Mouse (Mus musculus) heart, embryonic 14.5 days (tissue): ENCODE results near the gene Nanos3. TPM values are rescaled to one million over a fixed set of nuclear protein-coding genes. Genes with fewer than 3 reads are reported as not detected.

Experiments
- ATAC-seq: fragments of 200-750 bp; cut with Nextera tagmentation; 2 replicates; pipeline ENCODE4 v1.8.0; 2017; ENCODE audit warnings: low read depth, moderate TSS enrichment; ENCODE audit not compliant: insufficient number of reproducible peaks, insufficient read depth, low FRiP score
- H3K27ac ChIP-seq, 2 experiments: fragments of 200-500 bp in 1 of 2; fragments of 300-500 bp in 1 of 2; sonication (generic) in 1 of 2; replicated peaks in 1 of 2; 2 replicates each; pipeline ENCODE4 v1.5.1; 2012 to 2014; ENCODE audit warnings: low read depth in 2 of 2, low read length in 2 of 2, control low read depth in 1 of 2, mild to moderate bottlenecking in 1 of 2, mixed read lengths in 1 of 2; ENCODE audit not compliant: control insufficient read depth in 1 of 2, insufficient read depth in 1 of 2
- H3K27me3 ChIP-seq: fragments of 300-500 bp; sonication (generic); 2 replicates; pipeline ENCODE4 v1.6.1; 2014; ENCODE audit warnings: mild to moderate bottlenecking, low read length, control low read depth; ENCODE audit not compliant: control insufficient read depth, insufficient read depth
- H3K36me3 ChIP-seq: fragments of 300-500 bp; sonication (generic); 2 replicates; pipeline ENCODE4 v1.6.1; 2014; ENCODE audit warnings: mild to moderate bottlenecking, control low read depth, low read length, mixed read lengths; ENCODE audit not compliant: control insufficient read depth, insufficient read depth
- H3K4me1 ChIP-seq, 2 experiments: fragments of 200-500 bp in 1 of 2; fragments of 300-500 bp in 1 of 2; sonication (generic) in 1 of 2; 2 replicates each; pipeline ENCODE4 v1.6.1; 2012 to 2014; ENCODE audit warnings: low read length in 2 of 2, control low read depth in 1 of 2, mixed read lengths in 1 of 2; ENCODE audit not compliant: control insufficient read depth in 2 of 2, insufficient read depth in 2 of 2
- H3K4me2 ChIP-seq: fragments of 300-500 bp; sonication (generic); 2 replicates; pipeline ENCODE4 v1.6.1; 2014; ENCODE audit warnings: mild to moderate bottlenecking, low read length
- H3K4me3 ChIP-seq, 2 experiments: fragments of 200-500 bp in 1 of 2; fragments of 300-500 bp in 1 of 2; sonication (generic) in 1 of 2; 2 replicates each; pipeline ENCODE4 v1.5.1; 2012 to 2014; ENCODE audit warnings: low read length in 2 of 2, mild to moderate bottlenecking in 2 of 2, control low read depth in 1 of 2, low read depth in 1 of 2, moderate library complexity in 1 of 2; ENCODE audit not compliant: control insufficient read depth in 1 of 2, insufficient read depth in 1 of 2
- H3K9ac ChIP-seq: fragments of 300-500 bp; sonication (generic); 2 replicates; pipeline ENCODE4 v1.6.1; 2014; ENCODE audit warnings: mild to moderate bottlenecking, low read length
- H3K9me3 ChIP-seq: fragments of 300-500 bp; sonication (generic); 2 replicates; pipeline ENCODE4 v1.6.1; 2016; ENCODE audit warnings: low read length, control low read depth; ENCODE audit not compliant: control insufficient read depth
- WGBS: fragments of 180-500 bp; shearing (Covaris S2); extraction: QIAGEN DNeasy Blood & Tissue Kit; methylation state at CpG from one replicate; pipeline ENCODE4 v1.1.7; 2014; 5-methylcytosine and 5-hydroxymethylcytosine counted together
- polyA plus RNA-seq: library from polyadenylated mRNA; unstranded; fragments of >200 nt; fragmentation: Nextera tagmentation; extraction: Ambion mirVana; gene quantifications from 2 replicates; pipeline ENCODE4 v1.2.1, GENCODE M21; 2014

Nanos3 gene
- polyA plus RNA-seq, 1 experiment from 2014 or later: 3.8 TPM

DNA sequence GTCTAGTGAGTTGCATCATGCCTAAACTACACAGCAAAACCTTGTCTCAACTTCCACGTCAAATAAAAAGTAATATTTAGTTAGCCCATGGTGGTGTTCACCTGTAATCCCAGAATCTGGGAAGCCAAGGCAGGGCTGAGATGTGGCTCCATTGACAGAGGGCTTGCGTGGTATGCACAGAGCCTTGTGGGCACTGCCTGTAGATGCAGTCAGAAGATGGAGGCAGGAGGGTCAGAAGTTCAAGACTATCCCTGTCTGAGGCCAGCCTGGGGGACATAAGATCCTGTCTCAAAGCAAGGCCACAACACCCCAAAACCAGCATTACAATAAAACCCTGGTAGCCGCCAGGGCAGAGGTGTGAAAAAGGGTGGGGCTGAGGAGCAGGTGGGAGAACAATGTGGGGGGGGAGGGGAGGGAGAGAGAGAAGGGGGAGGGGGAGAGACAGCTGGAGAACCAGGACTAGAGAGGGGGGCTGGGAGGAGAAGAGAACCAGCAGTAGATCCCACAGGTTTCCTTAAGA is 9.3 kb upstream of the Nanos3 start:
- ATAC-seq: no peak
- Histone ChIP-seq H3K4me1 (peaks cover 32 to 38% of the 10 kb centered on the region in 2 experiments), H3K36me3 (no peaks in the 10 kb centered on the region), H3K27ac (no peak overlapping the region), H3K9ac (no peak overlapping the region), H3K4me2 (no peak overlapping the region), H3K4me3 (no peak overlapping the region), H3K9me3 (no peaks in the 10 kb centered on the region), H3K27me3 (no peaks in the 10 kb centered on the region)
- WGBS: 71% methylated on average over 3 of the region's 3 CpGs

DNA sequence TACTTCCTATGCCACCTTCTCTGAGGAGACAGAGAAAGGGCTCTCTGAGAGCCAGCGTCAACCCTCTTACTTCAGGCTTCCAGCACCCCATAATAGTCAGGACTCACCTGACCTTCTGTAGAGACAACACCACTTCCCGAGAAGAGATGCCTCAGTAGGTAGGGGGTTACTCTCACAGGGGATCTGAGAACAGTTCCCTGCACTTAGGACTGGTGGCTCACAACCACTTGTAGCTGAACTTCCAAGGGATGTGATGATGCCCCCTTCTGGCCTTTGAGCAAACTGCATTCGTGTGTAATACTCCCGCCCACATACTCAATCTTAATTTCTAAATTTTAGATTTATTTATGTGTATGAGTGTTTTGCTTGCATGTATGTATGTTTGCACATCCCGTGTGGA is 8.5 kb upstream of the Nanos3 start:
- Histone ChIP-seq H3K27me3 (no peaks in the 10 kb centered on the region), H3K4me1 (peaks cover 25 to 31% of the 10 kb centered on the region in 2 experiments), H3K27ac (peak overlapping the region in 1 of 2 experiments; percentile 94; a peak in 1 of 4 replicates), H3K9me3 (no peaks in the 10 kb centered on the region), H3K9ac (no peak overlapping the region), H3K4me2 (no peak overlapping the region), H3K36me3 (no peaks in the 10 kb centered on the region), H3K4me3 (no peak overlapping the region)
- ATAC-seq: no peak
- 81% methylated on average over 5 of the region's 5 CpGs for WGBS

- Histone ChIP-seq H3K36me3 (no peaks in the 10 kb centered on the region), H3K9ac (no peak overlapping the region), H3K27ac (peak overlapping the region in 1 of 2 experiments; percentile 94; a peak in 3 of 4 replicates), H3K9me3 (no peaks in the 10 kb centered on the region), H3K4me2 (peak overlapping the region; percentile 65), H3K4me3 (no peak overlapping the region), H3K4me1 (peaks cover 23 to 28% of the 10 kb centered on the region in 2 experiments), H3K27me3 (no peaks in the 10 kb centered on the region)
- 76% methylated on average over 4 of the region's 4 CpGs for WGBS
- ATAC-seq: no peak
Observed at GRCm38 (mm10) chr8:84193161-84193560, 8.1 kb upstream of the Nanos3 start.

GRCm38 (mm10) chr8:84192555-84192954 is 7.5 kb upstream of the Nanos3 start:
- WGBS: 3% methylated on average over 33 of the region's 33 CpGs
- Histone ChIP-seq H3K27me3 (no peaks in the 10 kb centered on the region), H3K36me3 (no peaks in the 10 kb centered on the region), H3K4me2 (peak overlapping the region; percentile 65), H3K9ac (peak overlapping the region; percentile 71), H3K27ac (peak overlapping the region; percentile 94), H3K9me3 (no peaks in the 10 kb centered on the region), H3K4me1 (peaks cover 17 to 22% of the 10 kb centered on the region in 2 experiments), H3K4me3 (peak overlapping the region; percentile 22 to 23; a peak in 3 of 4 replicates)
- ATAC-seq: peak; percentile 73

DNA sequence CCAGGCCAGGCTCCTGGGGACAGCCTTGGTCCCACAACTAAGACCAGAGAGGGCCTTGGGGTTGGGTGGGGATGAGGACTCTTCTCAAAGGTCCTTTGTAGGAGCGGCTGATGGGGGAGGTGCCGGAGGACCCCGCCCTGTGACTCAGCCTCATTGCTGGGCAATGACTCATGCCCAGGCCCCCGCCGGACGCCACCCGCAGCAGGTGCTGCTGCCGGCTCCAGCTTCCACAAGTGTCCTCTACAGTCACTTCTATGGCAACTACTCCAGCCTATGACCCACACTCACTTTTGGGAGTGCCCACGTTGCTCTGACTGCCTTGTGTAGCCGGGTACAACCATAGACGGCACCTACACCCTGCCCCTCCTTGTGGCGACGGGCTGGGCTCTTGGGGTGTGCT is 7.0 kb upstream of the Nanos3 start:
- 3% methylated on average over 13 of the region's 13 CpGs for WGBS
- H3K27ac ChIP-seq: peak overlapping the region; percentile 94
- H3K9me3 ChIP-seq: no peaks in the 10 kb centered on the region
- H3K4me2 ChIP-seq: peak overlapping the region; percentile 65
- peak; percentile 84 for ATAC-seq
- peaks cover 18 to 24% of the 10 kb centered on the region in 2 experiments for H3K4me1 ChIP-seq
- peak overlapping the region; percentile 71 for H3K9ac ChIP-seq
- peak overlapping the region; percentile 22; a peak in 3 of 4 replicates for H3K4me3 ChIP-seq
- no peaks in the 10 kb centered on the region for H3K27me3 ChIP-seq
- H3K36me3 ChIP-seq: no peaks in the 10 kb centered on the region

GRCm38 (mm10) chr8:84190191-84190867 is 5.3 kb upstream of the Nanos3 start:
- H3K4me2 ChIP-seq: no peak overlapping the region
- 95% methylated on average over 7 of the region's 7 CpGs for WGBS
- peaks cover 20 to 26% of the 10 kb centered on the region in 2 experiments for H3K4me1 ChIP-seq
- no peak overlapping the region for H3K4me3 ChIP-seq
- no peaks in the 10 kb centered on the region for H3K36me3 ChIP-seq
- H3K9me3 ChIP-seq: no peaks in the 10 kb centered on the region
- H3K9ac ChIP-seq: no peak overlapping the region
- ATAC-seq: no peak
- H3K27ac ChIP-seq: peak overlapping the region in 1 of 2 experiments; percentile 67; a peak in 2 of 4 replicates
- H3K27me3 ChIP-seq: no peaks in the 10 kb centered on the region

GRCm38 (mm10) chr8:84189603-84190002 is 4.6 kb upstream of the Nanos3 start:
- H3K4me2 ChIP-seq: no peak overlapping the region
- no peak overlapping the region for H3K4me3 ChIP-seq
- H3K27ac ChIP-seq: peak overlapping the region in 1 of 2 experiments; percentile 67; a peak in 3 of 4 replicates
- no peak for ATAC-seq
- H3K36me3 ChIP-seq: no peaks in the 10 kb centered on the region
- no peak overlapping the region; the same call in 1 of the 2 replicates for H3K9ac ChIP-seq
- no peaks in the 10 kb centered on the region for H3K27me3 ChIP-seq
- whole genome bisulfite sequencing: 50% methylated on average over 4 of the region's 4 CpGs
- no peaks in the 10 kb centered on the region for H3K9me3 ChIP-seq
- peaks cover 20 to 26% of the 10 kb centered on the region in 2 experiments for H3K4me1 ChIP-seq
